Mouse (Mus musculus) lung, adult 18-20 months (tissue): Measurements from ENCODE around the gene Qtrt1.
"Not testable (repeated sequence)": the region's sequence is repeated elsewhere in the genome, so short reads cannot be mapped to it uniquely, and the experiment has no call there.

Experiments used
- DNase-seq, 2 experiments: peaks; one replicate each; pipeline ENCODE4 v3.0.0; 2022; ENCODE audit warnings: mixed read lengths in 2 of 2

Gene Qtrt1

GRCm38 (mm10) chr9:21451870-21452269 lies 40.2 kb downstream of the Qtrt1 start:
- DNase-seq: peak; percentile 30 to 42

- DNase-seq: no peak
Observed at GRCm38 (mm10) chr9:21453003-21453402, 41.4 kb downstream of the Qtrt1 start.

- no peak for DNase-seq
Observed at GRCm38 (mm10) chr9:21453459-21453858, 41.8 kb downstream of the Qtrt1 start.

- no peak for DNase-seq
Observed at GRCm38 (mm10) chr9:21454556-21454955, 42.9 kb downstream of the Qtrt1 start.

- DNase-seq: no peak
Observed at GRCm38 (mm10) chr9:21455103-21455770, 43.6 kb downstream of the Qtrt1 start.

- DNase-seq: no peak
Observed at GRCm38 (mm10) chr9:21456246-21456929, 44.8 kb downstream of the Qtrt1 start.

- no peak for DNase-seq
Observed at GRCm38 (mm10) chr9:21456930-21457634, 45.4 kb downstream of the Qtrt1 start.

- no peak for DNase-seq
Observed at GRCm38 (mm10) chr9:21458821-21459220, 47.2 kb downstream of the Qtrt1 start.

GRCm38 (mm10) chr9:21460400-21460940 lies 48.8 kb downstream of the Qtrt1 start:
- DNase-seq: no peak

- peak; percentile 75 to 83 for DNase-seq
Observed at GRCm38 (mm10) chr9:21463138-21463590, 51.5 kb downstream of the Qtrt1 start.

GRCm38 (mm10) chr9:21463766-21464564 lies 52.3 kb downstream of the Qtrt1 start:
- DNase-seq: no peak

- not testable (repeated sequence) for DNase-seq
Observed at GRCm38 (mm10) chr9:21464565-21464928, 52.9 kb downstream of the Qtrt1 start.

- peak; percentile 52 to 58 for DNase-seq
Observed at GRCm38 (mm10) chr9:21469032-21470024, 57.7 kb downstream of the Qtrt1 start.
